Mouse (Mus musculus): Measurements from ENCODE around the gene Tlx1.

DNA sequence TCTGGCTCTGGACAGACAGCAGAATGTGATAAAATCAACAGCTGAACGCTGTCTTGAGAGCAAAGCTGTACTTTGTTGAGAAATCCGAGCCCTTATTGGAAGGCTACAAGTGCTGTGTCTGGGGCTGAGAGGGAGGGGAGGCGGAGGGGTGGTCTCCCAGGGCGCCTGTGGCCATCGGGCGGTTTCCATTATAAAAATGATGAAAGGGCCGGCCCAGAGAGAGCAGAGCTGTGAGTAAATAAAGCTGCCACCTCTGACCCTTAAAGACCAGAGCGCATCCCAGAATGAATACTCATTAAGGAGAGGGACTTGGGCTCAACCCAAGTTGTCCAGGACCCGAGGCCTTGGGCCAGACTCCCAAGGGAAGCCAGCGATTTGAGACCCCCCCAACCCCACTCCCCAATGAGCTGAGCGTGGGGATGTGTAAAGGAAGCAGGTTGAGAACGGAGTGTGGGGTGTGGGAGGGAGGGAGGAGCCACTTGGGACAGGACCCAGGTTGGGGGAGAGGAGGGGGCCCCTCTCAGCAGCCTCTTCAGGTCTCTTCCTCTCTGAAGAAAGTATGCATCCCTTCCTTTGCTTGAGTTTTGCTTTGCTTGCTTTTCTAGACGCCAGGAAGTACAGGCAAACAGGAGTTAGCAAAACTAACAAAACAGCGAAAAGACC is 18.4 kb upstream of the Tlx1 start:
- TF ChIP-seq CTCF (IDR thresholded peaks at IDR 0.05; ENCODE audit: low read depth) (no peak), EP300 (IDR thresholded peaks at IDR 0.05; ENCODE audit: low read depth) (no peak)

Measured in liver, embryonic 14.5 days (tissue).